Mouse (Mus musculus) left cerebral cortex, postnatal 25 days (tissue): ENCODE results near the gene Amigo3. TPM values are rescaled to one million over a fixed set of nuclear protein-coding genes. Genes with fewer than 3 reads are reported as not detected.

Experiments used
- DNase-seq, 2 experiments: peaks; one replicate each; pipeline ENCODE4 v3.0.0; 2022; ENCODE audit warnings: low spot score in 2 of 2, mixed read lengths in 1 of 2
- intact Hi-C: fragments of 180-260 bp; cut with DNase I; formaldehyde crosslinking; loops from one replicate; pipeline ENCODE4 v1.15.1; 2025
- total RNA-seq, 2 experiments: library from RNA; stranded (reverse); gene quantifications; 2 replicates each; pipeline ENCODE4 v1.2.3; 2021

Gene Amigo3
- total RNA-seq, 2 experiments from 2014 or later, result 1.7 to 2.2 TPM

- intact Hi-C loops, result loop anchor here (5.0 kb wide), 3 partner anchors 47 to 147 kb away; partner anchors contain the start of gene Ip6k1
- DNase-seq, result no peak
Observed at GRCm38 (mm10) chr9:108049561-108050251, 3.3 kb upstream of the Amigo3 start.

- no peak for DNase-seq
- intact Hi-C loops, result loop anchor here (5.0 kb wide), 2 partner anchors 89 to 149 kb away; no protein-coding TSS in a partner anchor
Observed at GRCm38 (mm10) chr9:108051184-108051930, 1.6 kb upstream of the Amigo3 start.

- DNase-seq, result no peak
- intact Hi-C loops, result loop anchor here (5.0 kb wide), 2 partner anchors 90 to 150 kb away; no protein-coding TSS in a partner anchor
Observed at GRCm38 (mm10) chr9:108051931-108052220, 1.1 kb upstream of the Amigo3 start.

GRCm38 (mm10) chr9:108052411-108052810, 548 bp upstream of the Amigo3 start:
- intact Hi-C loops, result loop anchor here (5.0 kb wide), 2 partner anchors 90 to 150 kb away; no protein-coding TSS in a partner anchor
- DNase-seq, result no peak

- intact Hi-C loops, result loop anchor here (5.0 kb wide), 2 partner anchors 91 to 151 kb away; no protein-coding TSS in a partner anchor
- no peak for DNase-seq
Observed at GRCm38 (mm10) chr9:108053665-108054225, 786 bp downstream of the Amigo3 start.

GRCm38 (mm10) chr9:108054331-108055040, 1.5 kb downstream of the Amigo3 start:
- intact Hi-C loops, result loop anchor here (5.0 kb wide), 2 partner anchors 92 to 152 kb away; no protein-coding TSS in a partner anchor
- DNase-seq, result no peak

- intact Hi-C loops, result no loop called here
- no peak for DNase-seq
Observed at GRCm38 (mm10) chr9:108055061-108055460, 2.1 kb downstream of the Amigo3 start.

- no peak for DNase-seq
- intact Hi-C loops, result no loop called here
Observed at GRCm38 (mm10) chr9:108055661-108056237, 2.8 kb downstream of the Amigo3 start.

- intact Hi-C loops, result no loop called here
- no peak for DNase-seq
Observed at GRCm38 (mm10) chr9:108056361-108057261, 3.7 kb downstream of the Amigo3 start.

- intact Hi-C loops, result no loop called here
- no peak for DNase-seq
Observed at GRCm38 (mm10) chr9:108057262-108057562, 4.3 kb downstream of the Amigo3 start.

GRCm38 (mm10) chr9:108058291-108058690, 5.3 kb downstream of the Amigo3 start:
- intact Hi-C loops, result no loop called here
- DNase-seq, result no peak

GRCm38 (mm10) chr9:108062142-108062541, 9.2 kb downstream of the Amigo3 start:
- intact Hi-C loops, result no loop called here
- DNase-seq, result no peak

GRCm38 (mm10) chr9:108063361-108063760, 10.4 kb downstream of the Amigo3 start:
- intact Hi-C loops, result no loop called here
- DNase-seq, result no peak

GRCm38 (mm10) chr9:108065491-108066011, 12.6 kb downstream of the Amigo3 start:
- intact Hi-C loops, result loop anchor here (5.0 kb wide), 1 partner anchor 103 kb away; no protein-coding TSS in a partner anchor
- DNase-seq, result peak; percentile 77 to 81

- no peak for DNase-seq
- intact Hi-C loops, result loop anchor here (5.0 kb wide), 1 partner anchor 105 kb away; no protein-coding TSS in a partner anchor
Observed at GRCm38 (mm10) chr9:108067199-108067598, 14.2 kb downstream of the Amigo3 start.

- intact Hi-C loops, result loop anchor here (1.0 to 5.0 kb wide), 2 partner anchors 106 to 164 kb away; no protein-coding TSS in a partner anchor
- peak; percentile 79 to 87 for DNase-seq
Observed at GRCm38 (mm10) chr9:108067900-108068299, 14.9 kb downstream of the Amigo3 start.

GRCm38 (mm10) chr9:108069007-108069406, 16.0 kb downstream of the Amigo3 start:
- intact Hi-C loops, result loop anchor here (5.0 kb wide), 1 partner anchor 107 kb away; no protein-coding TSS in a partner anchor
- DNase-seq, result no peak

GRCm38 (mm10) chr9:108069529-108069928, 16.6 kb downstream of the Amigo3 start:
- no peak for DNase-seq
- intact Hi-C loops, result loop anchor here (5.0 kb wide), 1 partner anchor 107 kb away; no protein-coding TSS in a partner anchor
